Mouse (Mus musculus) hematopoietic stem cell, adult 5-6 weeks (primary cell): ENCODE results near the gene Hist1h4i. TPM values are rescaled to one million over a fixed set of nuclear protein-coding genes. Genes with fewer than 3 reads are reported as not detected.

Source experiments
- ATAC-seq, 2 experiments: fragments of 125-278 bp in 1 of 2; replicated peaks in 1 of 2; 2 replicates each; pipeline ENCODE4 v1.8.0; 2016 to 2017; ENCODE audit warnings: inconsistent platforms in 2 of 2, mild to moderate bottlenecking in 2 of 2, moderate number of reproducible peaks in 2 of 2, low read depth in 1 of 2, moderate TSS enrichment in 1 of 2; ENCODE audit not compliant: low FRiP score in 2 of 2, poor library complexity in 2 of 2, severe bottlenecking in 2 of 2, insufficient read depth in 1 of 2, low TSS enrichment in 1 of 2
- total RNA-seq: library from RNA; stranded (forward); fragments of 172-1452, 232-1000 nt; gene quantifications from 2 replicates; pipeline ENCODE4 v1.2.3, GENCODE M21; 2017

Gene Hist1h4i
- total RNA-seq, 1 experiment from 2014 or later: 41.9 TPM

DNA sequence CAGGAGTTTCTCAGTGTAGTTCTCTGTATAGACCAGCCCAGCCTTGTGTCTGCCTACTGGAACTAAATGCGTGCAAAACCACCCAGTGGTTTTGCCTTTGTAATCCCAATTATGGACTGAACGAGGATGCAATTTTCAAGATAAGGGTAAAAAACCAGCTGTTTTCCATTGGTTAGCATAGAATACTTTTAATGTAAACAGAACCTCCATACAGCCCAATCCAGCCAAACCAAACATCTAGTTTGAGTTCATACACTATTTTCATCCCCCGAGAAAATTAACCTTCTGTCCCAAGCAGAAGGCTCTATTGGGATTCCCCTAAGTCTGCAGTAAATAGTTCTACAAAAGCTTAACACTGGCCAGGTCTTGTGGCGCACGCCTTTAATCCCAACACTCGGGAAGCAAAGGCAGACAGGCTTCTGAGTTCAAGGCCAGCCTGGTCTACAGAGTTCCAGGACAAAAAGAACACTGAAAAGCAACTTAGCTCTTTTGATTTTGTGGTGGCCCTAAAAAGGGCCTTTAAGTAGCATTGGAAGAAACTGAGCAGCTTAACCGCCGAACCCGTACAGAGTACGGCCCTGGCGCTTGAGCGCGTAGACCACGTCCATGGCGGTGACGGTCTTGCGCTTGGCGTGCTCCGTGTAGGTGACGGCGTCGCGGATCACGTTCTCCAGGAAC is 559 bp downstream of the Hist1h4i start:
- 0 out of 4 replicates have a peak, but pooled peaks of 1 of the 2 experiments have one; percentile 11 for ATAC-seq

DNA sequence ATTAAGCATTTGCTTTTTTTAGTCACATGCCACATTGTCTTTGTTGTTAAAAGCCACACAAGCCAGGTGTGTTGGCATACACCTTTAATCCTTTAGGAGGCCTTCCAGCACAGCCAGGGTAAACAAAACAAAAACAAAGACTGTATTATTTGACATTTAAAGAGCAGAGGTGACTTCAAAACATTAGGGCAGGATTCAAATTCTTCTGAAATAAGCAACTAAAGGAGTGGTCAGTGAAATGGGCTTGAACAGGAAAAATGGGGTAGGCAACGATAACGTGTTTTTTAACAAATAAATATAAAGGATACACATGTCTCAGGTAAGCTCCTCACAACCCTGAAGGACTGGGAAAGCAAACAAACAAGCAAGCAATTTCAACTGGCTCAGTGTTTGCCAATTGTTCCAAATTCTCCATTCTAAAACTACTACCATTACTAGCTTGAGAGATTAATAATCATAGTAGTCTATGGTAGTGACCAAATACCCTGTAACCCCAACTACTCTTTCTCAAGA is 1.2 kb downstream of the Hist1h4i start:
- ATAC-seq: no peak

DNA sequence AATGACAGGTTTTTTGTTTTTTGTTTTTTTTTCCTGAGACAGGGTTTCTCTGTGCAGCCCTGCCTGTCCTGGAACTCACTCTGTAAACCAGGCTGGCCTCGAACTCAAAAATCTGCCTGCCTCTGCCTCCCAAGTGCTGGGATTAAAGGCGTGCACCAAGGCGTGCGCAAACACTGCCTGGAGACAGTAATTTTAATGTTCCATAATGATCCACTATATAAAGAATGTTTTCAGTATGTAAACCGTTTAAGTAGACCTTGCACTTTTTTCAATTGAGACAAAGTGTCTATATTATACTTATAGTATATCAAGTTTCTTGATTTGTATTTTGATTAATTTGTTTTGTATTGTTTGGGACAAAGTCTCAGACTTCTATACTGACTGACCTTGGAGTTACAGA is 1.8 kb downstream of the Hist1h4i start:
- no peak for ATAC-seq

DNA sequence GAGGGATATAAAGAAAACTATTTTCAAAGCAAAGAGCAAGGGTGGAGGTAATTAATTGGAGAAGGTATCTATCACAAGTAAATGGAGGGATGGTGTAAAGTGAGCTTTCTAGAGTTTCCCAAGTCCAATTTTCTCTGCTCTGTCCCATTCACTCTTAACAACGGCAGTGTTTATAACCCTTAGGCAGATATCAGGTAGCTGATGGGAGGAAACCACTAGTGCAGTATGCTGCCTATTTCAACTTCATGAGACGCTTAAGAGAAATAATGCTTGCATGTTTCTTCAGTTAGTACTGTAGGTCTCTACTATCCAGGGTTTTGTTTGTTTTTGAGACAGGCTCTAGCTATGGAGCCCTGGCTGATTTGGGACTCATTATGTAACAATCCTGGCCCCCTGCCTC is 3.7 kb downstream of the Hist1h4i start:
- ATAC-seq: no peak

DNA sequence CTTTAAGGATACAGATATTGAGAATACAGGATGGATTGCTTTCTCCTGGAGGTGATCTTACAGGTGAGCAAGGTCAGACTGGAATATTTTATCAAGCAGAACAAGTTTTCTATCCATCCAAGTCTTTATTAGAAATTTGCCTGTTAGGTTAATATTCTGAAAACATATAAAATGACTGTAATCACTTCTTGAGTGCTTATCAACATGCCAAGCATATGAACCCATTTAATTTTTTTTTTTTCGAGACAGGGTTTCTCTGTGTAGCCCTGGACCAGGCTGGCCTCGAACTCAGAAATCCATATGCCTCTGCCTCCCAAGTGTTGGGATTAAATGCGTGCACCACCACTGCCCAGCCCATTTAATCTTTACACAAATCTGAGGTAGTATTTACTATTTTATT is 4.2 kb downstream of the Hist1h4i start:
- ATAC-seq: no peak

DNA sequence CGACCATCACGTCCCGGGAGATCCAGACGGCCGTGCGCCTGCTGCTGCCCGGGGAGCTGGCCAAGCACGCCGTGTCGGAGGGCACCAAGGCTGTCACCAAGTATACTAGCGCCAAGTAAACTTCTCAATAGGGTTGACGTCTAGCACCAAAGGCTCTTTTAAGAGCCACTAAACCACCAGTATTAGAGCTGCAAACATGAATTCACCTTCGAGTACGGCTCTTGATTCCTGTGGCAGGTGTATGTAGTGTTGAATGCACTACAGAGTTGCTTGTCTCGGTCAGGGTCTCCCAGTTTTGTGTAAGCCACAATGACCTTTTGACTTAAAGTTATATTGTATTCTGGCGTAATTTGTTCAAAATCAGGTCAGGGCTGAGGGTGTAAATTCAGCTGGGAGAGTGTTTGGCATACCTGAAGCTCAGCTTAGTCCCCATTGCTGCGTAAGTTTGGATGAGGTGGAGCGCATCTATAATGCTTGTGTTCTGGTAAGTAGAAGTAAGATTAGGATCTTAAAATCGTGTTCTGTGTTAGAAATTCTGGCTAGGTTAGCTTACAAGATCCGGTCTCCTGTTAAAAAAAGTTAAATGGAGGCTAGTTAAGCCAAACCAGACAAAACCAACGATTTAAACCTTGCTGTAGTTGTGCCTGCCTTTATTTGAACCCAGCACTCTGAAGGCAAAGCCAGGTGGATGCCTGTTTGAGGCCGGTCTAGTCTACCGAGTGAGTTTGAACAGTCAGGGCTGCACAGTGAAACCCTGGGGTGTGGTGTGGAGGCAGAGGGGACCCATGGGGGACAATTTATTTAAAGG is 4.8 kb downstream of the Hist1h4i start:
- peak in 1 of 2 experiments; percentile 10; a peak in 1 of 4 replicates for ATAC-seq

DNA sequence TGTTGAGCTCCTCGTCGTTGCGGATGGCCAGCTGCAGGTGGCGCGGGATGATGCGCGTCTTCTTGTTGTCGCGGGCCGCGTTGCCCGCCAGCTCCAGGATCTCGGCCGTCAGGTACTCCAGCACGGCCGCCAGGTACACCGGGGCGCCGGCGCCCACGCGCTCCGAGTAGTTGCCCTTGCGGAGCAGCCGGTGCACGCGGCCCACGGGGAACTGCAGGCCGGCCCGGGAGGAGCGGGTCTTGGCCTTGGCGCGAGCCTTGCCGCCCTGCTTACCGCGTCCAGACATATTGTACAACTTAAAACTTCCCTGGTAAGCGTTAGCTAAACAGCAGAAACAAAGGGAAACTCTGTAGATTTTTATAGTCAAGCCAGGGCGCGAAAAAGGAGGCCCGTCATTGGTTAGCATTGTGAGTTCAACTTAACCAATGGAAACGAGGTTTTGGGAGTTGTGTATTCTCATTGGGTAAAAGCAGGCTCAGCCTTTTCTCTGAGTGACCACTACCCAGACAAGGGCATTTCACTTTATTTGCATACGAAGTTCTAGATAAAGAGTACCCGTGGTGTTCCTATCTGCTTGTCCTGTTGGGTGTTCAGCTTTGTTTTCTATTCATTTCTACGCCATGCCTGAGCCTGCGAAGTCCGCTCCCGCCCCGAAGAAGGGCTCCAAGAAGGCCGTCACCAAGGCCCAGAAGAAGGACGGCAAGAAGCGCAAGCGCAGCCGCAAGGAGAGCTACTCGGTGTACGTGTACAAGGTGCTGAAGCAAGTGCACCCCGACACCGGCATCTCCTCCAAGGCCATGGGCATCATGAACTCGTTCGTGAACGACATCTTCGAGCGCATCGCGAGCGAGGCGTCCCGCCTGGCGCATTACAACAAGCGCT is 5.7 kb downstream of the Hist1h4i start, which contains the start of the genes Hist1h2ah and Hist1h2bk:
TSS of gene Hist1h2ah (minus strand) at position 302 of the 882 bp plus-strand sequence.
TSS of gene Hist1h2bk (plus strand) at position 604 of the 882 bp plus-strand sequence.
- ATAC-seq: peak; percentile 95 to 98

DNA sequence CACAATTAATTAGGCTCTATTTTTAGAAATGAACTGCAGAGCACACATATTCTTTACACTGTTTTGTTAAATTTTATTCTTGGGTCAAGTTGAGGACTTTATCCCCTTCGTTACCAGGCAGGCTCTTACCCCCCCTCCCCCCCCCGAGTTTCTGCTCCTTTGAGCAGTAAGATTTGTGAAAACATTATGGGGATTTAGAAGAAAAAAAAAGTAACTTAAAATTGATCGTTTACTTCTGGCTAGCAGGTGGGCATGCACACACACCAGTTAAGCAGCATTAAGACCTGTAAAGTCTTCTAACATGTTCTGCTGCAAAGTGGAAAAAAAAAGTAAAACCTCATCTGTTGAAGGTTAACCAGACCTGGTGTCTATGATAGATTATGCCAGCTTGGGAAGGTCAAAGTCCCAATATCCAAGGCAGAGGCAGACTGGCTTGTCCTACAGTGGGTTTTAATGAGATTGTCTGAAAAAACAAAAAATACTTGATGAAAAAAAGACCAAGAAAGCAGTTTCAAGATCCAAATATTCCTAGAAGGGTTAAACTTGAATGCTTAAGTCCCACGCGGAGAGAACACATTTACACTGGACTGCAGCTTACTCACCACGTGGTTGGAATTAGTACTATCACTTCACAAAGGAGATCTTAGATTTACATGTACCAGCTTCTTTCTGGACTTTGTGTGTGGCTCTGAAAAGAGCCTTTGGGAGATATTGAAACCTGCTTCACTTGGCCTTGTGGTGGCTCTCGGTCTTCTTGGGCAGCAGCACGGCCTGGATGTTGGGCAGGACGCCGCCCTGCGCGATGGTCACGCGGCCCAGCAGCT is 6.5 kb downstream of the Hist1h4i start:
- ATAC-seq: no peak

DNA sequence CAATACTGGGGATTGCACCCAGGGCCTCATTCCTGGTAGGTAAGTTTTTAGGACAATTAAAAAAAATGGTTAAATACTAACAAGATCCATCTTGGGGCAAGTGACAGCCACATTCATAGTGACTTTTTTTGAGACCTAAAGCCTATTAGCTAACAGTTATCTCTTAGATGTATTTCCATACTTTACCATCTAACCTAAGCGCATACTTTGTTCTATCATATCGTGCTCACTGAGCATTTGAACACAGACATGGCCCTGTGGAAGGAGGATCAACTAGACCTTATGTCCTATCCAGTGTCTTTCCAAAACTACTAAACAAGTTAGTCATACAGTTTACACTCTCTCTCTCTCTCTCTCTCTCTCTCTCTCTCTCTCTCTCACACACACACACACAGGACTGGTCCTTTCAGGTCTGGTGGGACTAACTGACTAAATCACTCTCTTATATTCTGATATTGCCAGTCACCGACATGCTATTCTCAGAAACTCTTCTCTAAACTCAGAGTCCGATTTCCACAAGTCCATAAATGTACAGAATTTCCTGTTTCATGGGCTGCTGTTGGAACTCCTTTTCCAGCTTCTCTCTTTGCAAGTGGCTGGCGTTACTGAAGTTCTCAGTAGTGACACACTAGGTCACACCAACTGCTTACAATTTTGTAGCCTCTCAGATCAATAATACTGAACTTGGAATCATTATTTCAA is 7.3 kb downstream of the Hist1h4i start:
- ATAC-seq: no peak

DNA sequence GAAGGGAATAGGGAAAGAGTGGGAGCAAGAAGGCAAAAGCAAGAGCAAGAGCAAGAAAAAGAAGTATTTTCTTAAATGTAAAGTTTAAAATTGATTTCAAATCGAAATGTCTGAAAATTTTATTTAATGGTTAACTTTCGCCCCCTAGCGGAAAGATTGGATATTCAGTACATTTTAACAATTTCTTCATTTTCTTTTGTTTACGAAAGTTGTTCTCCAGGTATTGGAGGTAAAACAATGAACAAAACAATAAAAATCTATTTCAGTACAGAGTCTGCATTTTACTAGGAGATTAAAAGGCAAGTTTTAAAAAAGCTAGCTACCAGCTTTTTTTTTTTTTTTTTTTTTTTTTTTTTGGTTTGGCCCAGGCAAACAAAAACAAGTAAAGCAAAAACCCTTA is 10.7 kb downstream of the Hist1h4i start:
- no peak for ATAC-seq

DNA sequence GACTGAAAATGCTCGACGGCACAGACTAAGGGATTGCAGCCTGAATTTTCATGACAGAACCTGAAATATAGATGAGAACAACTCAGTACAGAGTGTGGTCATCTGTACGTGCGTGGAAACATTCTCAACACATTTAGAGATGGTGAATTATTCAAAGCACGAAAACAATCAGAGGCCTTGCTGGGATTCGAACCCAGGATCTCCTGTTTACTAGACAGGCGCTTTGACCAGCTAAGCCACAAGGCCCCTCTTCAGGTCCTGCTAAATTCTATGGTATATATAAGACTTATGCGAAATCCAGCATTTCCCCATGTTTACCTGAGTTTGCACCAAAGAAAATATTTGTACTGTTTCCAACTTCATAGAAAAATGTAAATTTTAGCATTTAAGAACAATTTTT is 11.2 kb downstream of the Hist1h4i start:
- ATAC-seq: no peak

DNA sequence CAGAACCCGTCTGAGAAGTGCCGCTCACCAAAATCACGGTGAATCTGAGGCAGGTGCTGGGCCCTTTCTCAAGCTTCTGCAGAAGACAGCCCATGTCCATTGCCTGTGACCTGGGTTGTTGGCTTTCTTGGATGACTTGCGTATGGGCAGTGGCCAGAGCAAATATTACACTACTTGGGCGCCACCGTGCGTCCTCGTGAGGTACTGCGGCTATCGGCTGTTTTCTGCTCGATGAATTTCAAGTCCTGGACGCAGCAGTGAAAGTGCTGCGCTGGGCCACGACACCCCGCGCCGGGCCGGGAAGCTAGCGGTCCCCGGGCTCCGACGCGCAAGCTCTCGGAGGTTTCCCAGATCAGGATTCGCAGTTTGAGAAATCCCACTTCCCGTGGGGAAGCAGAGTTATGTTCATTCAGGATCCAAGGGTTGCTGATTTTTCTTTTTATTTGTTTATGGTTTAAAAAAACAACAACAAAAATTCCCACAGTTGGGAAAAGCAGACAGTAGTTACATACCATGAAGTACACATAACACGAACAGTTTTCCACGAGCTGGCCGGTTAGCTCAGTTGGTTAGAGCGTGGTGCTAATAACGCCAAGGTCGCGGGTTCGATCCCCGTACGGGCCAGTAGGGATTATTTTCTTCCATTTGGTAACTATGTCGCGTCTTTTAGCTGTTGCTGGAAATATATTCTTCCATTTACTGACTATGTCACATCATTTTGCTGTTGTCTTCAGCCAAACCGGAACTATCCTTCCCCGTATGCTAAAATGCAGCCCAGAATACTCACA is 12.3 kb downstream of the Hist1h4i start:
- ATAC-seq: peak; percentile 86 to 93

DNA sequence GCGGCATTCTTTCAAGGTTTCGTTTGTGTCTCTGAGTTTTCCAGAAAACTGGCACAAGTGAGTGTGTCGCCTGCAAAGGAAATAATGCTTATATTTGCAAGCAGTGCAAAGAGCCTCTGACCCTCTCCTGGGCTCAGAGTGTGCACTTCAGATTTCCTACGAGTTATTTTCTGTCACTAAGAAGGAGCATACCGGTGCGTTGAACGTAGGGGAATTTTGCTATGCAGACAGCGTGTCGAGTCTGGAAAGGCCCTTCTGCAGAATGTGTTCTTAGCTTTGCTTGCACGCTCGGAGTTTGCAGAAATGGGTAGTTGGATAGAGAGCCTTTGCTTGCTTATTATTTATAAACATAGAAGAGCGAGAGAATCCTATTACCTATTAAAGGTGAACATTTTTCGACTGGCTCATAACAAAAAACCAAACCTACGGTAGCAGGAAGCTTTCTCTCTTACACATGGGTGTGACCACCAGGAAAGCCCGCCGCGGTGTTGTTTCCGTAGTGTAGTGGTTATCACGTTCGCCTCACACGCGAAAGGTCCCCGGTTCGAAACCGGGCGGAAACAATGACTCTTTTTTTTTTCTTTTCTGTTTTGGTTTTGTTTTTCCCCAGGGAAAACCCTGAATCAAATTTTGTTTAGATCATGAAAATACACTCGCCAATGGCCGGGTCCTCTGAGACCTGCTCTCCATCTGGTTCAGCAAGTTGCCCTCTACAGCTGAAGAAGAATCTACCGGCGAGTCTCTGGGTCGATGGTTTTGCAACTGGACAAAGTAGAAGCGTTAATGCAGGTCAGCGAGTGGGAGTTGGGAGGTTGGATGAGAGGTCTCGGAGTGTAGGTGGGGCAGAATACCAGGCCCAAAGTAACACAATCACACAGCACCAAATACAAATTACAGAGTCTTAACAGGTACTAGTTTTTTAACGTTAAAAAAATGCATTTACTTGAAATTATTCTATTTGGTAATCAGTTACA is 14.8 kb downstream of the Hist1h4i start:
- ATAC-seq: no peak

DNA sequence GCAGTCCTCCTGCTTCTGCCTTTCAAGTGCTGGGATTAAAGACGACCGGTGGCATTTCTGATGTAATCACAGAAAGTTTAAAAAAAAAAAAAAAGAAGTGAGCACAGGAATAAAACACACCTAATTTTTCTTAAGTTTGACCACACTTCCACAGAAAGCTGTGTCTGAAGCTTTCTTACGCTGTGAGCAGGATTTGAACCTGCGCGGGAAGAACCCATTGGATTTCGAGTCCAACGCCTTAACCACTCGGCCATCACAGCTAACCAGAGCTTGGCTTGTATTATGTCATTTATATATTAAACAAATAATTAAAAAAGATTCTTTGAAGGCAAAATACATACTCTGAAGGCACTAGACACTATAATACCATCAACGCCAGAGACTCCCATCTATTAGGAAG is 18.9 kb downstream of the Hist1h4i start:
- peak; percentile 25 to 65 for ATAC-seq
